Mouse (Mus musculus): ENCODE measurements at regions not wholly inside any gene's neighbourhood (a gene's known extent, or its start where the extent isn't known, plus 50 kb on each side); places are given as distances from the start of the nearest gene placed in this dataset.
"Not testable (repeated sequence)": the region's sequence is repeated elsewhere in the genome, so short reads cannot be mapped to it uniquely, and the experiment has no call there.

- DNase-seq (ENCODE audit: low spot score in 2 of 2): no peak
These were observed 151.2 kb upstream of the Supt20 start for GRCm38 (mm10) chr3:54541389-54541788.

- DNase-seq (ENCODE audit: low spot score in 2 of 2): no peak
These were observed 147.2 kb upstream of the Supt20 start for GRCm38 (mm10) chr3:54545393-54545792.

DNA sequence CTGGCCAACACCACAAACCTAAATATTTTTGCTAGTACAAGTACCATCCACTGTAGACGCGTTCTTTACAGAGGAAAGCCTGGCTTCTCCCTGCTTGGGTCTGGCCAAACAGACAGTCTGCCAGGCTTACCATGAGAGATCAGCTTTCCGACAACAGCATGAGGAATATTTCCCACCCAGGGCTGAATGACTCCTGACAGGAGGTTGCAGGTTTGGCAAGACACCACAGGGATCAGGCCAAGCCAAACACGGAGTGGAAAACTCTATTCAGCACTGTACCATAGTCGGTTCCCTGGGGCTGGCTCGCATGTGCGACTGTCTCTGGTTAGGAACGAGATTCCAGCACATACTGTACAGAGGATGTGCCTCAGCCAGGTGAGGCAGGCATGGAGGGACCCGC is 140.7 kb upstream of the Supt20 start:
- no peak for DNase-seq (ENCODE audit: low spot score in 2 of 2)

GRCm38 (mm10) chr3:54555954-54556353 is 136.7 kb upstream of the Supt20 start:
- DNase-seq (ENCODE audit: low spot score in 2 of 2): no peak

- no peak for DNase-seq (ENCODE audit: low spot score in 2 of 2)
These were observed 133.6 kb upstream of the Supt20 start for GRCm38 (mm10) chr3:54559053-54559452.

- DNase-seq (ENCODE audit: low spot score in 2 of 2): no peak
These were observed 133.1 kb upstream of the Supt20 start for GRCm38 (mm10) chr3:54559527-54559926.

- DNase-seq (ENCODE audit: low spot score in 2 of 2): no peak
These were observed 132.3 kb upstream of the Supt20 start for GRCm38 (mm10) chr3:54560056-54560922.

- DNase-seq (ENCODE audit: low spot score in 2 of 2): no peak
These were observed 125.3 kb upstream of the Supt20 start for GRCm38 (mm10) chr3:54567329-54567728.

DNA sequence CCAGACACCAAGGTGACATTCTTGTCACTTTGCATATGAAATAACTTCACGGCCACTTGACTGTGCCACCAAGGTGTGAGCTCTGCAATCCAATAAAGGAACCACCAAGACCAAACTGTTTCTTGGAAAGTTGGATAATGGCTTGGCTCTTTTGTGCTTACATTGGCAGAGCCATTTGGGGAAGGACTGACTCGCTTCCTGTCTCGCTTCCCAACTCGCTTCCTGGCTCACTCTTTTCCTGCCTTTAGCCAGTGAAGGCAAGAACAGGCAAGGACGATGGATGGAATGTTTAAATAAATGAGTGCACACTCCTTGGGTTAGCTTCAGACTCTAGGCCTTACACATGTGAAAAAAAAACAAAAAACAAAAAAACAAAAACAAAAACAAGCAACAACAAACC is 124.5 kb upstream of the Supt20 start:
- DNase-seq (ENCODE audit: low spot score in 2 of 2): no peak

DNA sequence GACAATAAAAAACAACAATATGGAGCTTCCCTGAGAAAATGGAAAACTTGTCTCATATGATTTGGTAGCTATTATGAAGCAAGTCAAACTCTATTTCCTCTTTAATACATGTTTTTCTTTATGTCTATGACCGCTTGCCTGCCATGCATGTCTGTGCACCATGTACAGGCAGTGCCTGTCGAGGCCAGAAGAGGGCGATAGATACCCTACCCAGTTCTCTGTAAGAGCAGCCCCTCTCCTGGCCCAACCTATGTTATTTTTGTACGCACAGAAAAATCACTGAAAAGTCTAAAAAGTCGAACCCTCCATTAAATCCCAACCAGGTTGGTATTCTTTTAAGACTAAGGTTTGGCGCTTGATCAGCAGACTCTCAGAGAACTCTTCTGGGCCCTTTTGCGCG is 122.1 kb upstream of the Supt20 start:
- no peak for DNase-seq (ENCODE audit: low spot score in 2 of 2)

DNA sequence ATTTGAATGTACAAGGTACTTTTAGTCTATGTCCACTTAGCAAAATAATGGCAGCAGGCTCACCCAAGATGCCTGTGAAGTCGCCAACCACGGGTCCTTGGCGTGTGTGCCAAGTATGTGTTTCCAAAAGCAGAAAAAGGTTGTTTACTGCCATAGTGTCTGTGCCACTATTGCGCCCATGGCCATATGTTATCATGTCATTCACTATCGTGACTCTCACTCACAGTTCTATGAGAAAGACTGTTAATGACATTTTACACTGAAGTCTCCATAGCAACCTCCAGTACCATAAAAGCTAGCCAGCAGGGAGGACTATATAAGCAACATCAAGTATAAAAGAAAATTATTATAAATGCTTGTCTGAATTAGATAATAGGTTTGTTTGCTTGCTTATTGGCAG is 114.8 kb upstream of the Supt20 start:
- DNase-seq (ENCODE audit: low spot score in 2 of 2): no peak

- DNase-seq (ENCODE audit: low spot score in 2 of 2): no peak
These were observed 113.2 kb upstream of the Supt20 start for GRCm38 (mm10) chr3:54579425-54579824.

GRCm38 (mm10) chr3:54580339-54580738 is 112.3 kb upstream of the Supt20 start:
- no peak for DNase-seq (ENCODE audit: low spot score in 2 of 2)

- not testable (repeated sequence) for DNase-seq (ENCODE audit: low spot score in 2 of 2)
These were observed 106.8 kb upstream of the Supt20 start for GRCm38 (mm10) chr3:54585781-54586180.

DNA sequence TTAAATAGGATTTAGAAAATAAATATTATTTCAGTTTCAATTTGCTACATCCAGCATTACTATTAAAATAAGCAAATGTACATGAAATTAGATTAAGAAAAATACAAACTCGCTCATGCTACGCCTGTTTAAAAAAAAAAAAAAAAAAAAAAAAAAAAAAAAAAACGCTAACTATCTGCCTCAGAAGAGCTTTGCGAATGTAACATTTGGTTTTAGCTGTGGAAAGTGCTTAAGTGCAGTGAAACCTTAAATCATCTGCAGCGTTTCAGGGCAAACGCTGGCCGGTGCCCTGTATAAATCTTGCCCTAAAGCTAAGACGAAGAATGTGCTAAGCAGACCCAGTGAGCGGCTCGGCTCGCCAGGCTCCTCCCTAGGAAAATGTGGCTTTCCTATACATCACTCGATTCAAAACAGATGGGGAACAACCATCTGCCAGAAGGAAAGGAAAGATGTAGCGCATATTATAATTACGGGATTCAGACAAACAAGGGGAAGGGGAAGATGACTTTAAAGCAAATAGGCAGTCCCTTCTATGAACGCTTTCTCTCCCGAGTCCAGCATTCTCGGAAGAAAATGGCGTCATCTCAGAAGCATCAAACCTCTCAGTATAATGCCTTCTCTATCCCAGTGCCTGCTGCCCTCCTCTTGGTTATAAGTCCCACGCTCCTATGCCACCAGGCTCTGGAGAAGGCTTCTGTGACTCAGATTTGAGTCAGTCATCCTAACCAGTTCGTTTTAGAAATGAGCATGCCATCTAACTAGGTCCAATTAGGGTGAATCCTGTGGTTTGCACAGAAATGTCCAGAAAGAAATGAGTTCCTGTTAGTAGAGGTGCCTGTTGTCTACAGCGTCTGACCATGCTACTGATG is 105.2 kb upstream of the Supt20 start:
- no peak for DNase-seq (ENCODE audit: low spot score in 2 of 2)

GRCm38 (mm10) chr3:54588198-54588597 is 104.4 kb upstream of the Supt20 start:
- no peak for DNase-seq (ENCODE audit: low spot score in 2 of 2)

DNA sequence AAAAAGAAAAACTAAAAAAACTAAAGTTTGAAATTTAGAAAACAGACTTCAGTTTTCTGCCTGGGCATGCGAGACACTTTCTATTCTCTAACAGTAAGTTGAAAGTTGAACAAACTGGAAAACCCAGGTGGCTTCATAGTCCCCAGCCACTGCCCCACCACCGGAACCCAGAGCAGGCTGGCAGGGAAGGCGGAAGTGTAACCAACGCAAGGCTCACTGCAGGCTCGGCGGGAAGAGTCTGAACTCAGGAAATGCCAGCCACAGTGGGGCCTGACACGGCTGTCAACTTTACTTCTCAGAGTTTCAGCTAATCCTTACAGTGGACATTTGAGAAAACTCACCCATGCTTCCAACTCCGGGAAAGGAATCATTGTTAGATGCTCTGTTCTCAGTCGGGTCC is 102.6 kb upstream of the Supt20 start:
- peak in 1 of 2 experiments; percentile 33 for DNase-seq (ENCODE audit: low spot score in 2 of 2)

DNA sequence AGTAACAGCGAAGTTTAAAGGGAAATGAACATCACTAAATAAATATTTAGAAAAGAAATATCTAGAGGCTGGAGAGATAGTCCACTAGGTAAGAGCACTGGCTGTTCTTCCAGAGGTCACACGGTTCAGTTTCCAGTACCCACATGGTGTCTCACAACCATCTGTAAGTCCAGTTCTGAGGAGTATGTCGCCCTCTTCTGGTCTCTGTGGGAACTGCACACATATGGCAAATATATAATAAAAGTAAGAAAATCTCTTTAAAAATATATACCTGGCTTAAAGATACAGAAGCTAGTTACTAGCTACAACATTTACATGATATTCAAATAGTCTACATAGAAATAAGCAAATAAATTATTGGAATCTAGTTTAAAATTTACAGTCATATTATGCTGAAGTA is 101.4 kb upstream of the Supt20 start:
- no peak for DNase-seq (ENCODE audit: low spot score in 2 of 2)

DNA sequence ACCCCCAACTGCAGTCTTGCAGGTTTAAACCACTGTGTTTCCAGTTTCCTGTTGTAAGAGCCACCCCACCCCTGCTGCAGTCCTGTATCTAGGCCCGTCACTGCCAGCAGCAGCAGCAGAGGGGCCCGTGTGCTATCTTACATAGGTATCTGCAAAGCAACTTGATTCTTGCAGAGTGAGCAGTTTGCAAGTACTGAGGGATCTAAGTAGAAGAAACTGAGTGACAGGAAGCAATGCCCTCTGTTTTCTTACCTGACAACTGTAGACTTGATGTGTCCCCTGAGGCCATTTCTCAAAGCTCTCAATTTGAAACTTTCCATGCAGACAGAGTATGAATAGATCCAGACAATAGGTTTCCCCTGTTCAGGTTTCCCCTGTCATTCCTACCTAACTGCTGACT is 100.5 kb upstream of the Supt20 start:
- DNase-seq (ENCODE audit: low spot score in 2 of 2): no peak

- no peak for DNase-seq (ENCODE audit: low spot score in 2 of 2)
These were observed 99.8 kb upstream of the Supt20 start for GRCm38 (mm10) chr3:54592655-54593428.

- DNase-seq (ENCODE audit: low spot score in 2 of 2): no peak
These were observed 97.4 kb upstream of the Supt20 start for GRCm38 (mm10) chr3:54595193-54595592.

Data from spleen, postnatal 14 days (tissue).